ENCODE assay signal across 9 mouse cellular contexts in the genomic region with DNA sequence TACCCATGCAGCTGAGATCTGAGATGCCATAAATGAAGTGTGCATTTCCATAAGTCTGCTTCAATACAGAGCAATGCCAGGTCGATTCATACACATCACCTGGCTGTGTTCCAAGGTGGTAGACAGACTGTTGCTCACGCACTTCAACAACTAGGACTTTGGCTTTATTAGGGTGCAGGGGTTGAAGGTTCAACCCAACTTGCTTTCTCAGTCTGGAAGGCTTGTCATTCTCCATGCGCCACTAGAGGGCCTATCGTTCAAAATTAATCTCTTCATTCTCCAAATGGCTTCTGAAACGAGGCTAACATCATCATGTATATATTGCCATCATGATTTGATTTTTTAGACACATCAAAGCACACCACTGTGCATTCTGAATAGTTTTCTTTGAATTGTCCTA.
DNase-seq lines count a peak whose midpoint lies in the region; ATAC-seq lines count a peak whose summit lies in the region.
"Had no signal": no experiment of that assay in that cellular context is flagged by ENCODE, and none has a peak within 500 bp of the region (broad histone marks: within the 10 kb centered on the region; RNA-seq: fewer than 3 reads in every experiment).

No protein-coding gene starts in this region.

- H3K4me3 ChIP-seq in hindbrain, embryonic 11.5 days (ENCODE audit: low read depth, low read length): no peak overlapping the region
- H3K4me3 ChIP-seq in hindbrain, embryonic 12.5 days: no peak overlapping the region
- H3K4me3 ChIP-seq in midbrain, embryonic 11.5 days (ENCODE audit: low read depth, low read length): no peak overlapping the region
- H3K4me3 ChIP-seq: midbrain, embryonic 12.5 days had no signal

- no peaks in the 10 kb centered on the region for H3K9me3 ChIP-seq in hindbrain, embryonic 11.5 days (ENCODE audit: control insufficient read depth, low read length)
- H3K9me3 ChIP-seq in hindbrain, embryonic 12.5 days (replicated peaks): no peaks in the 10 kb centered on the region
- no peaks in the 10 kb centered on the region for H3K9me3 ChIP-seq in midbrain, embryonic 11.5 days (ENCODE audit: control insufficient read depth, low read length)
- H3K9me3 ChIP-seq: midbrain, embryonic 12.5 days had no signal

- no peak overlapping the region for H3K4me2 ChIP-seq in hindbrain, embryonic 11.5 days (replicated peaks; ENCODE audit: low read depth, low read length)
- H3K4me2 ChIP-seq in hindbrain, embryonic 12.5 days (replicated peaks): no peak overlapping the region
- no peak overlapping the region for H3K4me2 ChIP-seq in midbrain, embryonic 11.5 days
- H3K4me2 ChIP-seq: midbrain, embryonic 12.5 days had no signal

- no peaks in the 10 kb centered on the region for H3K36me3 ChIP-seq in hindbrain, embryonic 11.5 days (ENCODE audit: control insufficient read depth, insufficient read depth, low read length)
- H3K36me3 ChIP-seq in hindbrain, embryonic 12.5 days: no peaks in the 10 kb centered on the region
- no peaks in the 10 kb centered on the region for H3K36me3 ChIP-seq in midbrain, embryonic 11.5 days (ENCODE audit: control insufficient read depth, insufficient read depth, low read length)
- H3K36me3 ChIP-seq: midbrain, embryonic 12.5 days had no signal

- DNase-seq in hindbrain, embryonic 11.5 days (ENCODE audit: low spot score): peak; percentile 31
- DNase-seq in 3T3-L1 (ENCODE audit: low read depth, low spot score): peak; percentile 56
- DNase-seq in NIH3T3 (ENCODE audit: low read depth): peak; percentile 49
- peak; percentile 6 for DNase-seq in embryo, embryonic 9.5 days (ENCODE audit: extremely low spot score)
- DNase-seq in layer of hippocampus, adult 9-10 months (ENCODE audit: low spot score): peak; percentile 10
- no peak for DNase-seq in spleen, postnatal 4 days (ENCODE audit: low spot score in 2 of 2)
- no peak for DNase-seq in midbrain, embryonic 11.5 days (ENCODE audit: low spot score, missing footprints)

- no peak overlapping the region for H3K27ac ChIP-seq in hindbrain, embryonic 11.5 days (ENCODE audit: low read depth, low read length)
- no peak overlapping the region for H3K27ac ChIP-seq in hindbrain, embryonic 12.5 days
- no peak overlapping the region for H3K27ac ChIP-seq in midbrain, embryonic 11.5 days (ENCODE audit: low read depth, low read length)
- H3K27ac ChIP-seq: midbrain, embryonic 12.5 days had no signal

- 25% methylated on average over 5 of the region's 5 CpGs for WGBS in hindbrain, embryonic 11.5 days
- 28% methylated on average over 5 of the region's 5 CpGs for WGBS in hindbrain, embryonic 12.5 days
- WGBS in midbrain, embryonic 11.5 days: 21% methylated on average over 5 of the region's 5 CpGs

- H3K4me1 ChIP-seq in hindbrain, embryonic 11.5 days (replicated peaks; ENCODE audit: control insufficient read depth, insufficient read depth, low read length): no peaks in the 10 kb centered on the region
- no peaks in the 10 kb centered on the region for H3K4me1 ChIP-seq in hindbrain, embryonic 12.5 days
- H3K4me1 ChIP-seq in midbrain, embryonic 11.5 days (ENCODE audit: control insufficient read depth, insufficient read depth, low read length): no peaks in the 10 kb centered on the region
- H3K4me1 ChIP-seq: midbrain, embryonic 12.5 days had no signal

- no peak for ATAC-seq in hindbrain, embryonic 11.5 days (ENCODE audit: low FRiP score)
- ATAC-seq in hindbrain, embryonic 12.5 days (ENCODE audit: low FRiP score): no peak
- no peak for ATAC-seq in midbrain, embryonic 11.5 days (ENCODE audit: low FRiP score)

- H3K9ac ChIP-seq in hindbrain, embryonic 11.5 days (ENCODE audit: low read depth, low read length): no peak overlapping the region
- no peak overlapping the region for H3K9ac ChIP-seq in hindbrain, embryonic 12.5 days
- no peak overlapping the region for H3K9ac ChIP-seq in midbrain, embryonic 11.5 days (ENCODE audit: low read length)
- H3K9ac ChIP-seq: midbrain, embryonic 12.5 days had no signal

- H3K27me3 ChIP-seq in hindbrain, embryonic 11.5 days (ENCODE audit: control insufficient read depth, insufficient read depth, low read length): 0 out of 2 replicates have a peak, but pooled peaks cover 2% of the 10 kb centered on the region
- peaks cover 10% of the 10 kb centered on the region for H3K27me3 ChIP-seq in hindbrain, embryonic 12.5 days
- peaks cover 2% of the 10 kb centered on the region for H3K27me3 ChIP-seq in midbrain, embryonic 11.5 days (ENCODE audit: control insufficient read depth, insufficient read depth, low read length)

Comparison
In these comparisons a context has a peak if more than half of its experiments do, and no peak if none do; other contexts are left out.
1. DNase-seq: peak in hindbrain, embryonic 11.5 days (single experiment), 3T3-L1 (single experiment), NIH3T3 (single experiment), embryo, embryonic 9.5 days (single experiment) and layer of hippocampus, adult 9-10 months (single experiment); none in spleen, postnatal 4 days (0 of 2) and midbrain, embryonic 11.5 days (single experiment).